Mouse (Mus musculus): Measurements from ENCODE around the gene Rfc3. TPM values are rescaled to one million over a fixed set of nuclear protein-coding genes. Genes with fewer than 3 reads are reported as not detected.

Rfc3 gene
- total and polyA plus RNA-seq, 2 experiments = 4.8 to 8.0 TPM

- no peaks in the 10 kb centered on the region for H3K79me2 ChIP-seq (ENCODE audit: control insufficient read depth, insufficient read depth, low read length)
- DNase-seq (ENCODE audit: extremely low read depth, low read depth, low spot score) = peak; percentile 25
- peaks cover 19% of the 10 kb centered on the region; the same call in 1 of the 2 replicates for H3K36me3 ChIP-seq (ENCODE audit: control insufficient read depth, insufficient read depth, low read length)
- H3K9ac ChIP-seq (ENCODE audit: low read depth, low read length) = no peak overlapping the region
- peak; percentile 76 for TF ChIP-seq CTCF (IDR thresholded peaks at IDR 0.05; ENCODE audit: low read depth, low read length)
- no peak for TF ChIP-seq POLR2A (IDR thresholded peaks at IDR 0.05; ENCODE audit: extremely low read depth, insufficient read depth, low read length)
- H3K4me3 ChIP-seq (ENCODE audit: insufficient read depth, low read depth, low read length) = no peak overlapping the region
- 88% methylated on average over 7 of the region's 7 CpGs for WGBS
- no peaks in the 10 kb centered on the region for H3K27me3 ChIP-seq (ENCODE audit: control insufficient read depth, insufficient read depth, low read length)
- H3K27ac ChIP-seq (replicated peaks; ENCODE audit: insufficient read depth, low read depth, low read length) = no peak overlapping the region
- no peaks in the 10 kb centered on the region for H3K4me1 ChIP-seq (ENCODE audit: control insufficient read depth, insufficient read depth, low read length)
These were observed 6.2 kb downstream of the Rfc3 start for GRCm38 (mm10) chr5:151644845-151645244.

DNA sequence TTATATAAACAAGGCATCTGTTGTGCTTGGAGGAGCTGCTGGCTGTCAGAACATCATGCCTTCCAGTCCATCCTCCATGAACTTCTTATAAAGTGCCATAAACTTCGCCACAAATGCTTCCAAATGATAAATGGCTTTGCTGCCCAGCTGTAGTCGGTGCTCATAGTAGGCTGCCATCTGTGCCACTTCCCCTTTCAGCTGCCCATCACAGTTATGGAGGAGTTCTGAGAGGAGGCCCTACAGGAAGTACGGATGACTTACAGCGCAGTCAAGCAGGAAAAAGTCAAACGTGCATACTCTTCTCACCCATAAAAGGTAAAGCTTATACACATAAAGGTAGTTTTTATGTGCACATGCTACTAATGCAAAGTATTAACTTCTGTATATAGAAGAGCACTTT, 8.2 kb downstream of the Rfc3 start:
- Histone ChIP-seq H3K36me3 (ENCODE audit: control insufficient read depth, insufficient read depth, low read length) (peaks cover 19% of the 10 kb centered on the region; the same call in 1 of the 2 replicates), H3K27me3 (ENCODE audit: control insufficient read depth, insufficient read depth, low read length) (no peaks in the 10 kb centered on the region), H3K4me3 (ENCODE audit: insufficient read depth, low read depth, low read length) (no peak overlapping the region), H3K27ac (replicated peaks; ENCODE audit: insufficient read depth, low read depth, low read length) (no peak overlapping the region), H3K9ac (ENCODE audit: low read depth, low read length) (no peak overlapping the region), H3K79me2 (ENCODE audit: control insufficient read depth, insufficient read depth, low read length) (no peaks in the 10 kb centered on the region), H3K4me1 (ENCODE audit: control insufficient read depth, insufficient read depth, low read length) (no peaks in the 10 kb centered on the region)
- TF ChIP-seq CTCF (IDR thresholded peaks at IDR 0.05; ENCODE audit: low read depth, low read length) = no peak
- no peak for TF ChIP-seq POLR2A (IDR thresholded peaks at IDR 0.05; ENCODE audit: extremely low read depth, insufficient read depth, low read length)
- DNase-seq (ENCODE audit: extremely low read depth, low read depth, low spot score) = no peak
- 86% methylated on average over 5 of the region's 5 CpGs for WGBS

GRCm38 (mm10) chr5:151642102-151642501, 8.9 kb downstream of the Rfc3 start:
- no peak for TF ChIP-seq POLR2A (IDR thresholded peaks at IDR 0.05; ENCODE audit: extremely low read depth, insufficient read depth, low read length)
- TF ChIP-seq CTCF (IDR thresholded peaks at IDR 0.05; ENCODE audit: low read depth, low read length) = no peak
- H3K4me1 ChIP-seq (ENCODE audit: control insufficient read depth, insufficient read depth, low read length) = no peaks in the 10 kb centered on the region
- H3K27me3 ChIP-seq (ENCODE audit: control insufficient read depth, insufficient read depth, low read length) = no peaks in the 10 kb centered on the region
- H3K4me3 ChIP-seq (ENCODE audit: insufficient read depth, low read depth, low read length) = no peak overlapping the region
- H3K79me2 ChIP-seq (ENCODE audit: control insufficient read depth, insufficient read depth, low read length) = no peaks in the 10 kb centered on the region
- peaks cover 14% of the 10 kb centered on the region; the same call in 1 of the 2 replicates for H3K36me3 ChIP-seq (ENCODE audit: control insufficient read depth, insufficient read depth, low read length)
- 100% methylated on average over 1 of the region's 1 CpGs for WGBS
- no peak for DNase-seq (ENCODE audit: extremely low read depth, low read depth, low spot score)
- H3K9ac ChIP-seq (ENCODE audit: low read depth, low read length) = no peak overlapping the region
- no peak overlapping the region for H3K27ac ChIP-seq (replicated peaks; ENCODE audit: insufficient read depth, low read depth, low read length)

- Histone ChIP-seq H3K27ac (replicated peaks; ENCODE audit: insufficient read depth, low read depth, low read length) (no peak within 1 kb of the TSS), H3K9ac (ENCODE audit: low read depth, low read length) (no peak within 1 kb of the TSS), H3K79me2 (ENCODE audit: control insufficient read depth, insufficient read depth, low read length) (no peaks in the 10 kb centered on the region), H3K4me3 (ENCODE audit: insufficient read depth, low read depth, low read length) (no peak within 1 kb of the TSS), H3K36me3 (ENCODE audit: control insufficient read depth, insufficient read depth, low read length) (no peaks in the 10 kb centered on the region), H3K4me1 (ENCODE audit: control insufficient read depth, insufficient read depth, low read length) (no peaks in the 10 kb centered on the region), H3K27me3 (ENCODE audit: control insufficient read depth, insufficient read depth, low read length) (no peaks in the 10 kb centered on the region)
- TF ChIP-seq POLR2A (IDR thresholded peaks at IDR 0.05; ENCODE audit: extremely low read depth, insufficient read depth, low read length) (no peak), CTCF (IDR thresholded peaks at IDR 0.05; ENCODE audit: low read depth, low read length) (no peak)
- no peak for DNase-seq (ENCODE audit: extremely low read depth, low read depth, low spot score)
- 83% methylated on average over 3 of the region's 3 CpGs for WGBS
These were observed 45.1 kb downstream of the Rfc3 start, which contains the start of gene Vmn2r18 for GRCm38 (mm10) chr5:151605921-151606320. Gene Vmn2r18, minus strand, starts transcription at chr5:151606021.

- no peak for TF ChIP-seq CTCF (IDR thresholded peaks at IDR 0.05; ENCODE audit: low read depth, low read length)
- TF ChIP-seq POLR2A (IDR thresholded peaks at IDR 0.05; ENCODE audit: extremely low read depth, insufficient read depth, low read length) = no peak
- no peaks in the 10 kb centered on the region for H3K79me2 ChIP-seq (ENCODE audit: control insufficient read depth, insufficient read depth, low read length)
- DNase-seq (ENCODE audit: extremely low read depth, low read depth, low spot score) = peak; percentile 57
- no peaks in the 10 kb centered on the region for H3K36me3 ChIP-seq (ENCODE audit: control insufficient read depth, insufficient read depth, low read length)
- WGBS = 36% methylated on average over 1 of the region's 1 CpGs
- H3K27me3 ChIP-seq (ENCODE audit: control insufficient read depth, insufficient read depth, low read length) = no peaks in the 10 kb centered on the region
- H3K4me1 ChIP-seq (ENCODE audit: control insufficient read depth, insufficient read depth, low read length) = no peaks in the 10 kb centered on the region
- H3K27ac ChIP-seq (replicated peaks; ENCODE audit: insufficient read depth, low read depth, low read length) = no peak overlapping the region
- no peak overlapping the region for H3K9ac ChIP-seq (ENCODE audit: low read depth, low read length)
- no peak overlapping the region for H3K4me3 ChIP-seq (ENCODE audit: insufficient read depth, low read depth, low read length)
These were observed 49.3 kb downstream of the Rfc3 start for GRCm38 (mm10) chr5:151601696-151602095.

Other genes with a start within 250 kb of the Rfc3 start
- gene Gm42906, start 223.1 kb downstream of the Rfc3 start, total RNA-seq (2014; rRNA removed) = not detected in 2 replicates
- not detected in 2 replicates for gene Gm42906, start 223.1 kb downstream of the Rfc3 start, polyA plus RNA-seq (2012; rRNA removed)
- not detected in 2 replicates for gene Vmn2r18, start 45.2 kb downstream of the Rfc3 start, total RNA-seq (2014; rRNA removed)
- not detected in 2 replicates for gene Vmn2r18, start 45.2 kb downstream of the Rfc3 start, polyA plus RNA-seq (2012; rRNA removed)